Mouse (Mus musculus): ENCODE results near the gene D5Ertd579e. TPM values are rescaled to one million over a fixed set of nuclear protein-coding genes. Genes with fewer than 3 reads are reported as not detected.

The D5Ertd579e gene
- 13.3 and 16.0 TPM in 2 replicates for total RNA-seq (2015)
- 20.2 and 41.1 TPM in 2 replicates for total RNA-seq (2017)

DNA sequence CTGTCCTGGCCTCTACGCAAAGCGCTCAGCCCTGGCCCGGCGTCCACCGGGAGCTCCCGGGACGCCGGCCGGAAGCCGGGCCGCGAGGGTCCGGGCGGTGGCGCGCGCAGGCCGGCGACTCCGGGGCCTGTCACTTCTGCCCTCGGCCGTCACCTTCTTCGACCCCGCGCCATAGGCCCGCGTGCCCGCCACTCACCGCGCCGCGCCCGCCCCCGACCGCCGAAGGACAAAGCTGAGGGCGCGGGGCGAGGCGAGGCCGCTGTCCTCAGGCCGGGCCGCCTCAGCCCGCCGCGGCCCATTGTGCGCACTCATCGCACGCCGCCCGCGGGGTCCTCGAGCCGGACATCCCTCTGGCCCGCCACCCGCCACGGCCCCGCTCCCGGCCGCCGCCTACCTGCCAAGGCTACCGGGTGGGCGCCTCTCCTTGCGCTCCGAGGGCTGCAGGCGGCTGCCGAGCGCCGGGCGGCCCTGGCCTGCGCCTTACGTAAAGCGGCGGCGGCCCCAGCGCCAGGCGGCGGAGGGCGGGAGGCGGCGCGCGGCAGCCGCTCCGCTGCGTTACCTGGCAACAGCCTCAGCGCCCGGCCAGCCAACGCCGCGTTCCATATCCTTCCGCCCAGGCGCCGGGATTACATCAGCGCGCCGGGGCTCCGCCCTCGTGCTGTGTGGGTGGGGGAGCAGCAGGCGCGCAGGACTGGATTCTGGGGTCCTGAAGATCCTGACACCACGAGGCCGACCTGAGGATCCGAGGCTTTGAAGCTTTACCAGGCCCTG lies at the start of gene D5Ertd579e:
D5Ertd579e (minus strand) TSS at position 564 of the 771 bp plus-strand sequence.
- peak; percentile 92 for ATAC-seq (replicated peaks; ENCODE audit: poor library complexity)

DNA sequence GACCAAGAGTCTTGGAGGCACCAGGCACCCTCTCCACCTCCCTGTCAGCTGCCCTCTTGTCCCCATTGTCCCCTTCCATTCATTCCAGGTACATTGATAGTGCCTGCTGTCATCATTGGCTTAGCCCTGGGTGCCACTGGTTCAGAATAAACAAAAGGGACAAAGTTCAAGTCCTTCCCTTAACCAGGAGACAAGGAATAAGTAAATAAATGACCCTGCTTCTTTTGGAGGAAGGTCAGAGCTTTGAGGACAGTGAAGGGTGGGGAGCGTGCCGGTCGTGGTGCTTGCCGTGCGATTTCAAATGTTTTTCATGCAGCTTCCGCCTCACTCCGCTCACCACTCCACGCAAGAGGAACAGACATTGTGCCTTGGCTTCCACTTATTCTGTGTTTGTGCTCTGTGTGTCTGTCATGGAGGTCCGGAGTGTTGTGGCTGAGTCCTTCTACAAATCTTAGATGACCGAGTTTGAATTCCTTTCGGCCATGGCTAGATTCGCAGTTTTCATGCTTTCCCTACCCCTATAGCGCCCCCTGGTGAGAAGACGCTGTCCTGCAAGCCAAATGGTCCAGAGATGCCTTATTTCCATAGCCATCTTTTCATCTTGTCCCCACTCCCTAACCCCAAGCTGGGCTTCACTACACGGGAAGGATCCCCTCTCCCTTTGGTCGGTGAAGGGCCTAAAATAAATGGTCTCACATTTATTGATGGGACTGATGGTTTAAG lies 46.5 kb upstream of the D5Ertd579e start:
- ATAC-seq (replicated peaks; ENCODE audit: poor library complexity) = peak; percentile 77

DNA sequence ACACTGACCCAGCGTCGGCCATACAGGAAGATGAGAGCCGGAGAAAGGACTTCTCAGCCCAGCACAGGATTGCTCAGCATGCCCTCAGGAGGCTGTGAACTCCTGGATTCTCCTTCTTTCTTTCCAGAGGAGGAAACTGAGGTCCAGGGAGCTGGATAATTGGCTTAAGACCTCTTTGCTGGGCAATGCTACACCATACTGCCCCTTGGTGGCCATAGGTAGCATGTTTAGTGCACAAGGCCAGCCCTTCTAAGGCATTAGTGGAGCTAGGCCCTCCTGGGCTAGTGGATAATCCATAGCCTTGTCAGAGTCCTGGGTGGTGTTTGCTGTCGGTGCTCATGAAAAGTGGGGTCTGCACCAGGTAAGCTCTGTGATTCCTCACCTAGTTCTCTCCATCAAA lies 44.0 kb upstream of the D5Ertd579e start:
- ATAC-seq (replicated peaks; ENCODE audit: poor library complexity) = peak; percentile 47; the same call in 1 of the 2 replicates

DNA sequence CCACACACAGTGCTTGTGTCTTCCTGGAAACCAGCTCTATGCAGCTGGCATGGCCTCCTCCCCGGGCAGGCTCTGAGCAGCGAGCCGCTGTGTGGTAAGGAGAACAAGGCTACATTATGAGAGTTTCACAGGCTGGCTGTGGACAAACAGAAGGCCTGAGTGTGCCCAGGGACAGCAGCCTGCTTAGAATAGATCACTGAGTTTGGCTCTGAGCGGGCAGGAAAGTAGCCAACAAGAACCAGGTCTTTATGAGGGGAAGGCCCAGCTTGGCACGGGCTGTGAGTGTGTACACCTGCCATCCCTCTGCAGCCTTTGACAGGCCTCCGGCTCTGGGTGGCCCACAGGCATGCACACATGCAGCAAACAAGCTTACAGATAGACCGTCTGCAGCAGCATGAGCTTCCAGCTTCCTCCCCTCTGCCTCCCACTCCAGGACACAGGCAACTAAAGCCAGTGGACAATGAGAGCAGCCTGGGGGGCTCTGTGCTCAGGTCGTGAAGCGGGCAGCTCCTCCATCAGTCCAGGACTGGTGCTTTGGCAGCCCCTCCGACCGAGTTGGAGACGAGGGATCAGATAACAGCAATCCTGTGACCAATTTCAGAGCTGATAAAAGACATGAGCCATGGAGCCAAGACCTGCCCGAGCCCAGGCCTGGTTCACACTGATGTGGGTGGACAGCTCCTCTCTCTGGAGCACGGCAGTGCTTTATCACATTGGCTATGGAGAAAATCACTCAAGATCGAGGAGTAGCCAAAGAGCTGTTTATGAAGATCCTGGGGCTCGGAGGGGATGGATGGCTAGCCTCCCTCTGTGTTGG lies 43.2 kb upstream of the D5Ertd579e start:
- ATAC-seq (replicated peaks; ENCODE audit: poor library complexity) = no peak

DNA sequence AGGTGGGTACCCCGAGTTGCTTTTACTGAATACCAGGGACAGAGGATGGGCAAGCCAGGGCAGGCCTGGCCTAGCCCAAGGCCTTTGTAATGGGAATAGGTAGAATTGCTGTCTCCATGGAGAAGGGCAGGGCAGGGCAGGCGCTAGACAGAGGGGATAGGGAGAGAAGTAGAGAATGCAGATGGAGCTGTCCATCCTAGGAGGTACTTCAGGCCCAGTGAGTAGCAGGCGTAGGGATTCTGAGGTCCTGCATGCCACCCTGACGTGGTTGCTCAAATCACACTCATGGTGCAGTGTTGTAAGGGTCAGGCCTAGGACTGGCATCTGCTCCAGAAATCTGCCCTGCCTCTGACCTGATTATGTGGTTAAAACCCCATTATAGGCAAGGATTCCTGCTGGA lies 41.9 kb upstream of the D5Ertd579e start:
- ATAC-seq (replicated peaks; ENCODE audit: poor library complexity) = no peak

DNA sequence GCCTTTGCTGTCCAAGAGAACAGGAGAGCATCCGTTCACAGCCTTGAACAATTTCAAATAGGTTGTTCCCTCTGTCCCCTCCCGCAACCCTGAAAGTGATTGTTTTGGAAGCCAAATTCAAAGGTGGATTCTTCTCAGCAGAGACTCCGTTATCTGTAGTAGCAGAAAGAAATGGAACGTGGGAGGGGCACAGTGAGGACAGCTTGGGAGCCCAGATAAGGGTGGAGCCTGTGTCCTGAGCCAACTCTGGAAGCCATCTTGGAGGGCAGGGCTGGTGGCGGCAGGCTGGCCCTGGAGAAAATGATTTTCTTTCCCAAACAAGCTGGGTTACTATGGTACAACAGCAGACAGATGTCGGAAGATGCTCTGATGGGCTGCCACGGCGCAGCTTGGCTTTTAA lies 40.2 kb upstream of the D5Ertd579e start:
- peak; percentile 97 for ATAC-seq (replicated peaks; ENCODE audit: poor library complexity)

DNA sequence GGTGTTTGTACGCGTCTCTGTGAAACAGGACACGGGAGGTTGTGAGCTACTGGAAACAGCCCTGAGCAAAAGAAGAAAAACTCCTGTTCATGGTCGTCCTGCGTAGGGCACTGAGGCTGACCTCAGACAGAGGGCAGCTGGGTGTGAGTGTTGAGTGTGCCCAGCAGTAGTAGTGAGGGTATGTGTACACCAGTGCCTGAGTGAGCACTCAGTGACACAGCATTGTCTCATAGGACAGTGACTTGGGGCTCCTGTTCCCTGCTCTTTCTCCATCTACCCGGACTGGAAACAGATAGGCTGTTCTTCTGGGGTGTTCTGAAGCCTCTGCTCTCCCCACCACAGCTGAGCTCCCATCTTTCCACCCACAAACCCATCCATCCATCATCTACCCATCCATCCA lies 39.3 kb upstream of the D5Ertd579e start:
- no peak for ATAC-seq (replicated peaks; ENCODE audit: poor library complexity)

DNA sequence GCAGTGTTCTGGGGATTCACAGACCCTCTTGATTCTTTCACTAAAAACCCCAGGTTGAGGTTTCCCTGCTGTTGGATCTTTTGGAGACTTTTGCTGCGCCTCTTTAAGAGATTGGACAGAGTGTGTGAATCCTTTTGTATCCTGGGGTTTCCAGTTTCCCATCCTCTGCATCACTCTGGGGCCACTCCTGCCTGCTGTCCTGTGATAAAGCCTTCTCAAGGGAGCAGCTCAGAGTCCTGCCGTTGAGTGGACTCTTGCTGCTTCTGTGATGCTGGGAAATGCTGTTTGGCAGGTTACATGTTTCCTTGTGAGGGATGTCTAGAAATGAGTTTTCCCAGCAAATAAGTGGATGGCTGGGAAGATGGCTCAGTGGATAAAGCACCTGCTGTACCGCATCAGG lies 37.6 kb upstream of the D5Ertd579e start:
- no peak for ATAC-seq (replicated peaks; ENCODE audit: poor library complexity)

DNA sequence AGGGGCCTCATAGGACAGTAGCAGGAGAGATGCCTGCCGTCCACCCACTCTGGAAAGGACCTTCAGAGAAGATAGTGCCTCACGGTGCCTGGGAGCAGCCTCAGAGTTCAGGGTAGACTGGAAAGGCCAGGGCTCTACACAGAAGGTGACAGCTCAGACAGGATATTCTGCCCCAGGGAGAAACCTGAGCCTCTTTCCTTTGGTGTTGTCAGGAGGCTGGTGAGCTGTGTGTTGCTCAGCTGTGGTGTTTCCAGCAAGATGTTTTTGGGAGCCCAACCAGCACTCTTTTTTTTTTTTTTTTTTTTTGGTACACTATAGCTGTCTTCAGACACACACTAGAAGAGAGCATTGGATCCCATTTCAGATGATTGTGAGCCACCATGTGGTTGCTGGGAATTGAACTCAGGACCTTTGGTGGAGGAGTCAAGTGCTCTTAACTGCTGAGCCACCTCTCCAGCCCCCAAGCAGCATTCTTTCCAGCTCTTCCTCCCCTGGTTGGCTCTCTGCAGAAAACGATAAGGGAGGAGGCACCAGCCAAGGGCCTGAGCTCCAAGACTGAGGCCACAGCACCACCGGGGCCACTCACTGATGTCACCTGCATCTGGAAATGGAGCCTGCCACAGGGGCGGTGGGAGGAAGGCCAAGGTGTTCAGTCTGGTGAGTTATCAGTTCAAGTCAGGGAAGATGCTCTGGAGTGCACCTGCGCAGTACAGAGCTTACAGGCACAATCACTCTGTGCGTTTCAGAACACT lies 36.3 kb upstream of the D5Ertd579e start:
- no peak for ATAC-seq (replicated peaks; ENCODE audit: poor library complexity)

DNA sequence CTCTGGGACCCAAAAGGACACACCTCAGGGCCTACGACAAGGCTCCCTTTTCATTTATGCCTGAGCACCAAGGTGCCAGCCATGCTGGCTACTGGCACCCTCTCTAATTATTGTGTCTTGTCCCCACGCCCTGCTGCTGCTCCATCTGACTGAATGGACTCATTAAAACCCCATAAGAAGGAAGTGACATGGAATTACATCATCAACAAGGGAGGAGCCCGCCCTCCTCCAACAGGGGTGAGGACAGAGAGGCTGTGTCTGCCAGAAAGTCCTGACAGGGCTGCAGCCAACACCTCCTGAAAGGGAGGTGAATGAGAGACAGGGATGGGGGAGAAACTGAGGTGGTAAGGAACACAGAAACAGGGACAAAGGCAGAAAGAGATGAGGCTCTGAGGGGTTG lies 34.9 kb upstream of the D5Ertd579e start:
- ATAC-seq (replicated peaks; ENCODE audit: poor library complexity) = peak; percentile 64

DNA sequence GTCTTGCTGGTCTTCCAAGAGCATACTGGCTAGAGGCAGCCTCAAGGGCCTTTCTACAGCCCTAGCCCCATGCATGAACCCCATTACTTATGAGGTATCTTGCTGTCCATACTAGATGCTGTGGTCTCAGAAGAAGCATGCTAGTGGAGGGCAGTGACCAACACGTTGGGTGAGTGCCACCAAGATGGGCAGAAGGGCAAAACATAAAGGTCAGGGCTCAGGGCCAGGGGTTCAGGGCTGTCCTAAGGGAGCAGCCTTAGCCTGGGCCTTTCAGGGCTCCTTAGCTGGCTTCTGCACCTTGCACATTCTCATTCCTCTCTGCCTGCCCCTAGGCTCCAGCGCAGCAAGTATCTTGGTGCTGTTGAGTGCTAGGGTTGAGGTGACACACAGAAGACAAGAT lies 34.1 kb upstream of the D5Ertd579e start:
- ATAC-seq (replicated peaks; ENCODE audit: poor library complexity) = no peak

DNA sequence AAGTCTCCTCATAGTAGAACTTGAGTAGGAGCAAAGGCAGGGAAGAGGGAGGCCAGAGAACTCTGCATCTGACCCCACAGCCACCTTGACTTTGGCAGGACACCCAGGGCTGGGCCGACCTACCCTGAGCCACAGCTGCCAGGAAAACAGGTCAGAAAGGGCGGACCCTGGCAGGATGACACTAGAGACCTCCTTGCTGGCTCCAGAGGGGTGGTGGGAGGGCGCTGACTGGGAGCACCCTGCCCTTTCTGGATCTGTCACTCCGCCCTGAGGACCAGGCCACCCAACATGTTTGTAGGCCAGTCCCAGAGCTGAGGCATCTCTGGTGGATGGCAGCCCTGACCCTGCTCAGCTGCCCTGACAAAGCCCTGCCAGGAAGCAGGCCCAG lies 33.3 kb upstream of the D5Ertd579e start:
- ATAC-seq (replicated peaks; ENCODE audit: poor library complexity) = no peak

DNA sequence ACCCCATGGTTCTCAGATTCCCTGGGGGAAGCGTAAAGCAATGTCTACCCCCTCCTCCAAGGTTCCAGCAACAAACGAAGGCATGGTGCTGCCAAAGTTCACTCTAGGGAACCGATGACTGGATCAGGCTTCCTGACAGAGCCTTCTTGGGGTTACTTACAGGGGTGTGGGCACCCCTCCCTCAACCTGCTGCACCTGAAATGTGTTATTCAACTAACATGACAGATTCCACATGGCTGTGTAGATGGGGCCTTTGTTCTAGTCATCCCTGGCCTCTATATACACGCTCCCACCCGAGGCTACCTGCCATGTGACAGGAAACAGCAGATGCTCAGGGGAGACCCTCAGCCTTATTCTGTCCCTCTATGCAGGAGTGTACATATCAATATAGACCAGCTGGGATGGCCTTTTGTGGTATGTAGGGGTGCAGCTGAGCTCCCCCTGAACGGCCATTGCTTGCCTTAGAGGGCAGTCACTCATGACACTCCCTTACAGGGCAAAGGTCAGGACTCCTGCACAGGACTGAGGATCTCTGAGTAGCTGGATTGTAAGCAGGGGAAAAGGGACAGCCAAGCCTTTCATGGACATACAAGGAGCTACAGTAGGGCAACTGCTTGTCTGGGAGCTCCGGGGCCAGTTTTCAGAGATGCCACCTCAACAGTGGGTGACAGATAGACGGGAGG lies 32.7 kb upstream of the D5Ertd579e start:
- ATAC-seq (replicated peaks; ENCODE audit: poor library complexity) = no peak

DNA sequence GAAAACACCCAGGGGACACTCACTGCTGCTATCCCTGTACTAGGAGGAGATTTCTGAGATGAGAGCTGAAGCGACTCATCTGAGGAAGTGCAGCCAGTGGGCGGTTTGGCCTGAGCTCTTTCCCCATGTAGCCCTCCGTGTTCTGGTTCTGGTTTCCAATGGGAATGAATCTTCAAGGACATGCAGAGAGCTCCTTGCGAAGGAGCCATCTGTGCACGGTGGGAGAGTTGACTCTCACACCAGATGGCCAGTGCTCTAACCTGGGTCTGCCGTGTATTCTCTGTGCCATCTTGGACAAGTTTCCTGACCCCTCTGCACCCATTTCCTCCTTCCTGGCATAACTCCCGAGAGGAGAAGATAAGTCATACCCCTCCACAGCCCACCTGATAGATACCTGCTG lies 32.0 kb upstream of the D5Ertd579e start:
- no peak for ATAC-seq (replicated peaks; ENCODE audit: poor library complexity)

DNA sequence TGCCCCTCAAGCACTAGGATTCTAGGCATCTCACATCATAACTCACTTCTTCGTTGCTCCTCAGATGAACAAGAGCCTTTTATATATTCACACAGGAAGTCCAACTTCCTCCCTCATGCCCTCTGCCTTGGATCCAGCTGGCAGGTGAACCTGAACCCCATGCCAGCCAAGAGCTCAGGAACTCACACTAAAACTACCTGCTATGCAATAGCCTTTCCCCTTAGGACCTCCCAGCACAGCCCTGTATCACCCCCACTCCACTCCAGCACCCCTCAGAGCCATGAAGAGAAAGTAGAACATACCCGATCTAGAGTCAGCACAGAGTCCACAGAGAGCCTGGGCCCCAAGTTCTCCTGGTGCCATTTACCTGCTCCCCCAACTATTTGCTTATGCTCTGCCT lies 31.3 kb upstream of the D5Ertd579e start:
- no peak for ATAC-seq (replicated peaks; ENCODE audit: poor library complexity)

DNA sequence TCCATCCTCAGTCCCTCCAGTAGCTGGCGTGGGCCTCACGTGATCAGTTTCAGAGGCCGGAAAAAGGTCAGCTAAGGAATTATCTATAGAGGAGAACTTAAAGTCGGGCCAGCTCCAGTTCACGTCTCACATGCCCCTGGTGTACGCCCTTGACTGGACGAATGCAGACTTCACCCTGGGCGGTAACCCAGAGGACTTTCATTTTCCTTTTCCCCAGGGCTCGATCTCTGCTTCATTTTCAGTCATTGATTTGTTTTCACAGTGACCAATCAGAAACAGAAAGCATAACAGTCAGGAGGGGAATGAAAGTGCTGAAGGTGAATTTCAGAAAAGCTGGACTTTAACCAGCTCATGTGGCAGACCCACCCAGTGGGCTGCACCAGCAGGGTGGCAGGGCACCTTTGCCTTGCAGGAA lies 30.6 kb upstream of the D5Ertd579e start:
- ATAC-seq (replicated peaks; ENCODE audit: poor library complexity) = peak; percentile 55; the same call in 1 of the 2 replicates

DNA sequence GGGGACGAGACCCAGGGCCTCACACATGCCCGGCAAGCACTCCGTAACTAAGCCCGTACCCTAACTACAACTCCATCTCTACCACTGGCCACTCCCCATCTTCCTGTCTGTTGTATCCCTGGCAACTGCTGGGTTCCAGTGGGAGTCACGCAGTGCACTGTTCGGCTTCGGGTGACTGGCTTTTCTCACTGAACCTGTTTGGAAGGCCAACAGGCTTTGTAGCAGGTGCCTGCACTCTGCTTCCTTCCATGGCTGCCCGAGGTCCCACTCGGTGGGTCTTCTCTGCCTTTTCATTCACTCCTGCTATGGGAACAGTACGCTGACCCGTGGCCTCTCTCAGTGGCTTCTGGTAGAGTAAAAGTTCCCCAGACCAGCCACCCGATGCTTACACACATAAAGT lies 30.0 kb upstream of the D5Ertd579e start:
- no peak for ATAC-seq (replicated peaks; ENCODE audit: poor library complexity)

DNA sequence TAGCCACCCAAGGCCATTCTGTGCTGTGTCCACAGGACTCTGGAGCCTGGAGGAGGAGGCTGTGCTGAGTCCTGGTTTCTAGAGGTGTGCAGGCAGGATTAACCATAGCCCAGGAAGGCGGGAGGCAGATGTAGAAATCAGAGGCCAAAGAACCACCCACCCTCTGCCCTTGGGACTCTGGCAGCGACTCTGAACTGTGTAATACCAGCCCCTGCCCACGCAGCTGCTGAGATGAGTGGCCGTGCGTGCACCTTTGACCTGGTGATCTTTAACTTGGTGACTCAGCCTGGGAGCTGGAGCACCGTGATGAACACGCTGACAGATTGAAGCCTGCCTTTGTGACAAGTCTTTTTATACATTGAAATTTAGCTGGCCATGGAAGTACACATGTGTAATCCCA lies 28.4 kb upstream of the D5Ertd579e start:
- no peak for ATAC-seq (replicated peaks; ENCODE audit: poor library complexity)

DNA sequence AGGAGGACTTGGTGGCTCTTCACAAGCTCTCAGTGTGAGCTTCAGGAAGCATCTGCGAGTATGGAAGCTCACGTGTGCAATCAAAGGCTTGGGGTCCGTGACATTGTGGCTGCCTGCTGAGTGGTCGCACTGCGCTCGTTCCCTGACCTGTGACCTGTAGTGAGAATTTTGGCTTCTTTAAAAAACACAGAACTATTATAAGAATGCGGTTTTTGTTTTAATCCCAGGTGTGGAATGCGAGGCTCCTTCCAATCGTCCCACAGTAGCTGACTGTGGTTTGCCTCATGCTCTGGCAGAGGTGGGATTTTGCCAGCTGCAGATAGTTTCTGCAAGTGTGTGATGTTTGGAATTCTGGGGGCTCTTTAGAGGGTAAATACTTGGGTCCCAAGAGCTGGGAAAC lies 27.5 kb upstream of the D5Ertd579e start:
- no peak for ATAC-seq (replicated peaks; ENCODE audit: poor library complexity)

DNA sequence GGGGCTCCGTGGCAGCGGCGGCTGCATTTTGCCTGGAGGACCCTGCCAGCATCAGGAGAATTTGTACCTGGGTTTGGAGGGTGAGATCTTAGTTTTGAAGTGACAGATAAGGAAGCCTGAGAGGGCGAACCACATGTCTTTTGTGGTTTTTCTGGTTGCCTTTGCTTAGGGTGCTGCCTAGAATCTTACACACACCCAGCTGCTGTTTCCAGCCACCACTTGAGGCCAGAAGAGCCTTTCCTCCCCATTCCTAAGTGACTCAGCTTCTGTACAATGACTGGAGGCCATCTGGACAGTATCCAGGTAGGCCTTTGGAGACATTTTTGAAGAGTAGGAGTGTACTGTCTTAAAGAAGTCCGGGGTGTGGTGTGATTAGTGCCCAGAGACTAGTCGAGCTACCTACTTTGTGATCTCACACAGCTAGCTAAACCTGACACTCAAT lies 26.6 kb upstream of the D5Ertd579e start:
- peak; percentile 45 for ATAC-seq (replicated peaks; ENCODE audit: poor library complexity)

All from megakaryocyte progenitor cell, adult 5-6 weeks (primary cell).